Mouse (Mus musculus): ENCODE results near the gene Gpx4. TPM values are rescaled to one million over a fixed set of nuclear protein-coding genes. Genes with fewer than 3 reads are reported as not detected.

The Gpx4 gene
- polyA plus RNA-seq, 1 experiment from 2014 or later = 706 TPM

DNA sequence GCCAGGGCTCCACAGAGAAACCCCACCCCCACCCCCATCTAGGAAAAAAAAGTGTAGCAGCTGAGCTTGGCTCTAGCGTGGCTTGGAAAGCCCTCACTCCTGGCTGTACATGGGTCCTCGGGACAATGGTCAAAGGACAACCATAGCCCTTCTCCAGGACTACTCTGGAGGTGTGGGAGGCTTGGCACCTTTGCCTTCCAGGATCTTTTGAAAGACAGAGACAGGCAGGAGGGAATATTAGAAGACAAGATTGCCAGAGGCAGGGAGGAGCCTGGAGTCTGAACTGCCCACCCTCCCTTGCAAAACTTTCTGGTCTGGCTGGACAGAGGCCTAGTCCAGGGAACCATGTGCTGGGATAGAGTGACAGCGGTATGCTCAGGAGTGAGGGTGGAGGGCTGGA is 47.7 kb downstream of the Gpx4 start:
- H3K4me3 ChIP-seq (ENCODE audit: low read length) = no peak overlapping the region
- H3K9ac ChIP-seq (replicated peaks; ENCODE audit: low read length) = no peak overlapping the region; the same call in 1 of the 2 replicates
- ATAC-seq (ENCODE audit: low FRiP score, low TSS enrichment) = no peak
- H3K36me3 ChIP-seq (ENCODE audit: insufficient read depth, low read length) = no peaks in the 10 kb centered on the region
- no peaks in the 10 kb centered on the region for H3K27me3 ChIP-seq (ENCODE audit: insufficient read depth, low read length)
- 58% methylated on average over 3 of the region's 3 CpGs for WGBS
- no peaks in the 10 kb centered on the region for H3K9me3 ChIP-seq (ENCODE audit: low read length)
- no peak overlapping the region for H3K27ac ChIP-seq (ENCODE audit: low read length)
- H3K4me1 ChIP-seq (ENCODE audit: insufficient read depth, low read length) = peaks cover 30% of the 10 kb centered on the region
- H3K4me2 ChIP-seq (replicated peaks; ENCODE audit: low read depth, low read length) = no peak overlapping the region

DNA sequence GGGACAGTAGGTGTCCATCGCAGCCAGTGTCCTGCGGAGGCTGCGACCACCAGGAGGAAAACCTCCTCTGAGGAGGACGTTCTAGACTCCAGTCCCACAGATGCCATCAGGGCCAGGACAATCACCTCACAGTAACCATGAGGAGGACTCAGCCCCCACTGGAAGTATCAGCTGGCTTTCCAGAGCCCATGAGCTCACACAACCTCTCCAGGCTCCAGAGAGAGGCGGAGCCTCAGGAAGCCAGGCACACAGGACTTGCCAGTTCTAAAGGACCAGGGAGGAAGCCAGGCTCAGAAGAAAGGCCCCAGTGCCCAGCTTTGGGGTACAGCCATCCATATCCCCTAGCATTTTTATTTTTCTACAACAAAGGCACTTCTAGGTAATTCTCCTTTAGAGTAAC is 48.6 kb downstream of the Gpx4 start:
- H3K36me3 ChIP-seq (ENCODE audit: insufficient read depth, low read length) = no peaks in the 10 kb centered on the region
- H3K4me3 ChIP-seq (ENCODE audit: low read length) = no peak overlapping the region
- peaks cover 34% of the 10 kb centered on the region for H3K4me1 ChIP-seq (ENCODE audit: insufficient read depth, low read length)
- no peak overlapping the region for H3K4me2 ChIP-seq (replicated peaks; ENCODE audit: low read depth, low read length)
- no peak overlapping the region; the same call in 1 of the 2 replicates for H3K9ac ChIP-seq (replicated peaks; ENCODE audit: low read length)
- H3K27me3 ChIP-seq (ENCODE audit: insufficient read depth, low read length) = no peaks in the 10 kb centered on the region
- ATAC-seq (ENCODE audit: low FRiP score, low TSS enrichment) = no peak
- 84% methylated on average over 5 of the region's 5 CpGs for WGBS
- no peaks in the 10 kb centered on the region for H3K9me3 ChIP-seq (ENCODE audit: low read length)
- H3K27ac ChIP-seq (ENCODE audit: low read length) = no peak overlapping the region

DNA sequence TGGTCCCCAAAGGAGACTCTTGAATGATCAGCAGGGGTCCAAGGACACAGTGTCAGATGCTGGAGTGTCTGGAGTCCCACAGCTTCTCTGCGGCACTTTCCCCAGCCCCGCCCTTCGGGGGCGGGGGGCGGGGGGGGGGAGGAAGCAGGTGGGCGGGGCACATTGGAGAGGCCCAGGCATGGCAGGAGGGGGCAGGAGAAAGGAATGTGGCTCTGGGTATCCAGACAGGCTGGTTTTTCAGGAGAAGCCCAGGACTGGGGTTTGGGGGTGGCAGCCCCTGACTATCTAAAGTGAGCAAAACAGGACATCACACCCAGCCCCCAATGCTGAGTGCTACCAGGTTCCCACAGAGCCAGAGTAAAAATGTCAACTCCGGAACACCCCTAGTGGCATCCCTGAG is 50.3 kb downstream of the Gpx4 start:
- no peak overlapping the region for H3K27ac ChIP-seq (ENCODE audit: low read length)
- 0 out of 2 replicates have a peak, but pooled peaks have one; percentile 4 for ATAC-seq (ENCODE audit: low FRiP score, low TSS enrichment)

DNA sequence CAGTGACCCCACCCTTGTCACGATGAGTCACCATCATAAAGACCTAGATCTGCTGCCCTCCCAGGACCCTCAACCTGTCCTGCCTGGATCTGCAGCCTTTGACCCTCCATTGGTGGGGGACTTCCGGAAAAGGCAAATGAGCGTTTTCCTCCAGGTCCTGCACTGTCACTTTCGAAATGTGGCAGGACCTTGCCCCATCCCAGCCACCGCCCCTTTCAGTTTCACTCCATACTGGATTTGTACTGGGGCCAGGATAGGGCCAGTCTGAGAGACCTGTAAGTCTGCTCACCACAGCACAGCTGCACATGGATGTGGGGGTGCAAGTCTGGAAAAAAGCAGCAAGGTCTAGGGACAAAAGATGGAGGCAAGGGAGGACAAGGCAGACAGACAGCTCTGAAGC is 51.7 kb downstream of the Gpx4 start:
- no peaks in the 10 kb centered on the region for H3K9me3 ChIP-seq (ENCODE audit: low read length)
- H3K9ac ChIP-seq (replicated peaks; ENCODE audit: low read length) = no peak overlapping the region
- H3K27ac ChIP-seq (ENCODE audit: low read length) = no peak overlapping the region
- no peaks in the 10 kb centered on the region for H3K27me3 ChIP-seq (ENCODE audit: insufficient read depth, low read length)
- ATAC-seq (ENCODE audit: low FRiP score, low TSS enrichment) = no peak
- H3K4me2 ChIP-seq (replicated peaks; ENCODE audit: low read depth, low read length) = no peak overlapping the region
- peaks cover 49% of the 10 kb centered on the region for H3K4me1 ChIP-seq (ENCODE audit: insufficient read depth, low read length)
- H3K4me3 ChIP-seq (ENCODE audit: low read length) = no peak overlapping the region
- no peaks in the 10 kb centered on the region for H3K36me3 ChIP-seq (ENCODE audit: insufficient read depth, low read length)
- 74% methylated on average over 5 of the region's 5 CpGs for WGBS

More for the DNA sequence above, 50.3 kb downstream of the Gpx4 start:
- no peak overlapping the region for H3K4me2 ChIP-seq (replicated peaks; ENCODE audit: low read depth, low read length)
- no peak overlapping the region for H3K9ac ChIP-seq (replicated peaks; ENCODE audit: low read length)
- no peaks in the 10 kb centered on the region for H3K27me3 ChIP-seq (ENCODE audit: insufficient read depth, low read length)
- H3K4me3 ChIP-seq (ENCODE audit: low read length) = no peak overlapping the region
- WGBS = 10% methylated on average over 3 of the region's 7 CpGs
- peaks cover 48% of the 10 kb centered on the region for H3K4me1 ChIP-seq (ENCODE audit: insufficient read depth, low read length)
- H3K36me3 ChIP-seq (ENCODE audit: insufficient read depth, low read length) = no peaks in the 10 kb centered on the region
- H3K9me3 ChIP-seq (ENCODE audit: low read length) = no peaks in the 10 kb centered on the region

DNA sequence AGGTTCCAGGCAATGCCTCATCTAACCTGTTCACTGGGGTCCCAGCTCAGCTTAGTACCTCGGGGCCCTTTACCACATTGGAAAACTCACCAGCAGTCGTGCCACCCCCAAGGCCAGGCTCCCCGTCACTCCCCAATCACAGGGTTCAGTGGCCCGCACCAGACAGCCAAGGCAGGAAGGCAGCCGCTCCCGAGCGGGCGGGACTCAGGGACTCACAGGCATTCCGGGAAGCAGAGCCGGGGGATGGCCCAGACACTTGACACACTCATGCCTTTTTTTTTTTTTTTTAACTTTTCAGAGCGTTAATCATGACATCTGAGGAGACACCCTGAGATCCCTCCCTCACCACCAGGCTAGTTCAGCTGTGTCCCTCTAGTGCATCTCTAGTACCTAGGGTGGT is 54.0 kb downstream of the Gpx4 start:
- peak; percentile 46; the same call in 1 of the 2 replicates for ATAC-seq (ENCODE audit: low FRiP score, low TSS enrichment)
- Histone ChIP-seq H3K4me1 (ENCODE audit: insufficient read depth, low read length) (peaks cover 35% of the 10 kb centered on the region), H3K27me3 (ENCODE audit: insufficient read depth, low read length) (no peaks in the 10 kb centered on the region), H3K27ac (ENCODE audit: low read length) (peak overlapping the region; percentile 43; the same call in 1 of the 2 replicates), H3K9me3 (ENCODE audit: low read length) (no peaks in the 10 kb centered on the region), H3K36me3 (ENCODE audit: insufficient read depth, low read length) (no peaks in the 10 kb centered on the region), H3K4me2 (replicated peaks; ENCODE audit: low read depth, low read length) (peak overlapping the region; percentile 92), H3K9ac (replicated peaks; ENCODE audit: low read length) (peak overlapping the region; percentile 92; the same call in 1 of the 2 replicates), H3K4me3 (ENCODE audit: low read length) (peak overlapping the region; percentile 90)
- WGBS = 30% methylated on average over 11 of the region's 11 CpGs

DNA sequence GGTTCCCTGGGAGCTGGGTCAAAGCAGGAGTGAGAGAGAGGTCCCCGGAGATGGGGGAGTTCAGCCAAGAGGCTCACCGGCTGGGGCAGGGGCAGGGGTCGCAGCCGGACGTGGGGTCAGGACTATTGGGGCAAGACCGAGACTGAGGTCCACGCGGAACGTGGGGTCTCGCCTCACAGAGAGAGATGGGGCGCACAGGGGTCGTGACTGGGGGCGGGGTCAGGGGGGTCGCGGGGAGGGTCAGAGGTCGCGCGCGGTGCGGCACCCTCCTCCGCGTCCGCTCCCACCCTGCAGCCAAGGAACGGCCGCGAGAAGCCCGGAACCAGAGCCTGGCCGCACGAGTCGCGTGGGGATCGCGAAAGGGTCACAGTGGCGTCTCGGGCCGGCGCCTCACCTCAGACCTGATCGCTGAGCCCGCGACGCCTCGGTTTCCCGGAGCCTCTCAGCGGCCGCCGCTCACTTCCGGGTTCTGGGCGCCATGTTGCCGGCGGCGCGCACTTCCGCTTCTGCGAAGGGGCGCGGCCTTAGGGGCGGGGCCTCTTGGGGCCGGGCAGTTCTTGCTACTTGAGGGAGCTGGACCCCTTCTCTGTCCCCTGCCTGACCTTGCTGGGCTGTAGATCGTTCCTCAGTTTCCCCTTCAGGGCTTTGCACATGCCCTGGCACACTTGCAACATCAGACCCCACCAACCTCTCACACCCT is 55.4 kb downstream of the Gpx4 start:
- Histone ChIP-seq H3K27me3 (ENCODE audit: insufficient read depth, low read length) (no peaks in the 10 kb centered on the region), H3K36me3 (ENCODE audit: insufficient read depth, low read length) (no peaks in the 10 kb centered on the region), H3K4me1 (ENCODE audit: insufficient read depth, low read length) (peaks cover 29% of the 10 kb centered on the region), H3K9me3 (ENCODE audit: low read length) (no peaks in the 10 kb centered on the region), H3K9ac (replicated peaks; ENCODE audit: low read length) (peak overlapping the region; percentile 92), H3K27ac (ENCODE audit: low read length) (peak overlapping the region; percentile 65), H3K4me2 (replicated peaks; ENCODE audit: low read depth, low read length) (peak overlapping the region; percentile 92), H3K4me3 (ENCODE audit: low read length) (peak overlapping the region; percentile 90)
- WGBS = under 1% methylated on average over 58 of the region's 59 CpGs
- ATAC-seq (ENCODE audit: low FRiP score, low TSS enrichment) = peak; percentile 69

DNA sequence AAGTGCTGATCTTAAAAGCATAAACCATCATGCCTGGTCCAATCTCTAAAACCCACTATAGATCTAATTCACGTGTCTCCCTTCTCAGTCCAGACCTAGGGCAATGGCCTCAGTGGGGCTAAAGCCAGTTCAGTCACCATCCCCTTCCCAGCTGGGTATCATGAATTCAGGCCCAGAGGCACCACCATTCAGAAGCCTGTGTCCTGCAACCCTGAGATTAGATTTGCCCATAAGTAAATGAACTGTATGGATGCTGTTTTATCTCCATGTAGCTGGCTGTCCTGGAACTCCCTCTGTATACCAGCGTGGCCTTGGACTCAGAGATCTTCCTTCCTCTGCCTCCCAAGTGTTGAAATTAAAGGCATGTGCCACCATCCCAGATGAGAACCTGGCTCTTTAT is 56.1 kb downstream of the Gpx4 start:
- Histone ChIP-seq H3K4me2 (replicated peaks; ENCODE audit: low read depth, low read length) (peak overlapping the region; percentile 92; the same call in 1 of the 2 replicates), H3K27me3 (ENCODE audit: insufficient read depth, low read length) (no peaks in the 10 kb centered on the region), H3K4me1 (ENCODE audit: insufficient read depth, low read length) (peaks cover 26% of the 10 kb centered on the region), H3K4me3 (ENCODE audit: low read length) (no peak overlapping the region; the same call in 1 of the 2 replicates), H3K36me3 (ENCODE audit: insufficient read depth, low read length) (no peaks in the 10 kb centered on the region), H3K9ac (replicated peaks; ENCODE audit: low read length) (peak overlapping the region; percentile 92), H3K27ac (ENCODE audit: low read length) (peak overlapping the region; percentile 65), H3K9me3 (ENCODE audit: low read length) (no peaks in the 10 kb centered on the region)
- 73% methylated on average over 2 of the region's 2 CpGs for WGBS
- ATAC-seq (ENCODE audit: low FRiP score, low TSS enrichment) = 0 out of 2 replicates have a peak, but pooled peaks have one; percentile 0

DNA sequence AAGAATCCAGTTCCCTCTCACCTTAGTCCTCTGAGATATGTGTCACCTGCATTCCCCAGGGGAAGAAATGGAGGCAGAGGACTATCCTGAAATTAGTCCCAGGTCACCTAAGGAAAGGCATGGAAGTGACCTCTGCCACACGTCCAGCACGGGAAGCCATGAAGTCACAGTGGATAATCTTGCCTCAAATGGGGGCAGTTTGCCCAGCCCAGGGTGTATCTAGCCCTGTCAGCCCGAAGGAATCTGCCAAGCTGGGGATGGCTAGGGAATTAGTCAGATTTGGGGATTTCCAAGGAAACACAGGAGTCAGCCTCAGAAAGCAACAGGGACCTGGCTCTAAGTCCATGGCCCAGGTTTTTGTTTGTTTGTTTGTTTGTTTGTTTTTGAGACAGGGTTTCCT is 57.2 kb downstream of the Gpx4 start:
- Histone ChIP-seq H3K9ac (replicated peaks; ENCODE audit: low read length) (no peak overlapping the region), H3K36me3 (ENCODE audit: insufficient read depth, low read length) (no peaks in the 10 kb centered on the region), H3K27ac (ENCODE audit: low read length) (no peak overlapping the region), H3K9me3 (ENCODE audit: low read length) (no peaks in the 10 kb centered on the region), H3K4me3 (ENCODE audit: low read length) (no peak overlapping the region), H3K27me3 (ENCODE audit: insufficient read depth, low read length) (no peaks in the 10 kb centered on the region), H3K4me2 (replicated peaks; ENCODE audit: low read depth, low read length) (no peak overlapping the region), H3K4me1 (ENCODE audit: insufficient read depth, low read length) (peaks cover 22% of the 10 kb centered on the region)
- 79% methylated on average over 3 of the region's 3 CpGs for WGBS
- ATAC-seq (ENCODE audit: low FRiP score, low TSS enrichment) = no peak

DNA sequence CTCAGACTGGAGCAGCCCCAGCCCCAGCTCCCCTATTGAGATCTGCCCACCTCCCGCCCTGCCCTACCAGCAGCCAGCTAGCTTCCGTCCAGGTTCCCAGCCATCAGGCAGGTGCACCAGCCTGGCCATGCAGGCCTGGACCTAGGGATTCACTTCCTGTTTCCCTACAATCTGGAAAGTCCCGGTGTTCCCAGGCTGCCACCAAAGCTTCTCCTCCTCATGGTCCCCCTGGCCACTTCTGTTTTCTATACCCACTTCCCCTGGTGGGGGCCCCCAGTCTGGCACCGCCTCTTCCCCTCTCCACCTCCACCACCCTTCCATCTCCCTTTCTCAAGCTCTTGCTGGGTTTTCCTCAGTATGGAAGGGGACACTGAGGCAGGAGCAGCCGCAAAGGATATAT is 58.5 kb downstream of the Gpx4 start, which contains the start of gene Sbno2:
Gene Sbno2, minus strand, starts transcription at position 112 of the 400 bp plus-strand sequence.
- no peak within 1 kb of the TSS; the same call in 1 of the 2 replicates for H3K9ac ChIP-seq (replicated peaks; ENCODE audit: low read length)
- no peaks in the 10 kb centered on the region for H3K9me3 ChIP-seq (ENCODE audit: low read length)
- WGBS = 73% methylated on average over 5 of the region's 5 CpGs
- ATAC-seq (ENCODE audit: low FRiP score, low TSS enrichment) = no peak
- H3K27ac ChIP-seq (ENCODE audit: low read length) = 0 out of 2 replicates have a peak within 1 kb of the TSS, but pooled peaks have one; percentile 24
- no peaks in the 10 kb centered on the region for H3K36me3 ChIP-seq (ENCODE audit: insufficient read depth, low read length)
- no peak within 1 kb of the TSS for H3K4me3 ChIP-seq (ENCODE audit: low read length)
- H3K4me1 ChIP-seq (ENCODE audit: insufficient read depth, low read length) = peaks cover 18% of the 10 kb centered on the region
- H3K27me3 ChIP-seq (ENCODE audit: insufficient read depth, low read length) = no peaks in the 10 kb centered on the region
- H3K4me2 ChIP-seq (replicated peaks; ENCODE audit: low read depth, low read length) = no peak within 1 kb of the TSS

DNA sequence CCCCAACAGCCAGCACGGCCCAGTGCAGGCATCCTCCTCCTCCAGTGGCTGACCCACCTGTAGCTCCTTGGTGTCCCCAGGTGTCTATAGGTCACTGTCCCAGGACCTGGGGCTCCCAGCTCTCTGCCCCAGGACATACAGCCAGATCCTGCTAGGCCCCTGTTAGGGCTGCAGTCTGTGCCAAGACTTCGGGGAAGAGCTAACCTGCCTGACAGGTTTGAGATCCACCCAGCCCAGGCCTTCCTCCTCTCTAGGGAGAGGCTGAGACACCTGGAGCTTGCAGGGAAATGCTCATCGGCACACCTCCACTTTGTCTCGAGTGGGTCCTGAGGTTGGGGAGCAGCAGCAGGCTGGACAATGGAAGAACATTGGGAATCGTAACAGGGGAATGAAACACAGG is 59.0 kb downstream of the Gpx4 start:
- Histone ChIP-seq H3K9me3 (ENCODE audit: low read length) (no peaks in the 10 kb centered on the region), H3K9ac (replicated peaks; ENCODE audit: low read length) (no peak overlapping the region; the same call in 1 of the 2 replicates), H3K4me3 (ENCODE audit: low read length) (no peak overlapping the region), H3K27me3 (ENCODE audit: insufficient read depth, low read length) (no peaks in the 10 kb centered on the region), H3K4me2 (replicated peaks; ENCODE audit: low read depth, low read length) (no peak overlapping the region), H3K27ac (ENCODE audit: low read length) (0 out of 2 replicates have a peak overlapping the region, but pooled peaks have one; percentile 24), H3K36me3 (ENCODE audit: insufficient read depth, low read length) (no peaks in the 10 kb centered on the region), H3K4me1 (ENCODE audit: insufficient read depth, low read length) (peaks cover 14% of the 10 kb centered on the region)
- no peak for ATAC-seq (ENCODE audit: low FRiP score, low TSS enrichment)
- 62% methylated on average over 5 of the region's 5 CpGs for WGBS
